Comparison of ENCODE assay signal across 8 mouse cellular contexts in the genomic region with DNA sequence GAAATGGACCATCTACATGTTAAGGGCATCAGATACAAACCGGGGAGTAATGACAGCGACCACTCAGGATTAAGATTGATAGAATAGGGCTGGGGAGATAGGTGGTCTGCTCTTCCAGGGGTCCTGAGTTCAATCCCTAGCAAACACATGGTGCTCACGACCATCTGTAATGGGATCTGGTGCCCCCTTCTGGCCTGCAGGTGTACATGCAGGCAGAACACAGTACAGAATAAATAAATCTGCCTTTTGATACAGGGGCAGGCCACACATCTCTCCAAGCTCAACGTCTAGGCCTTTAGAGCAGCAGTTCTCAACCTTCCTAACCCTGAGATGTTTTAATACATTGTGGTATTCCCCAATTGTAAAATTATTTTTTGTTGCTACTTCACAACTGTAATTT.
DNase-seq lines count a peak whose midpoint lies in the region; ATAC-seq and TF ChIP-seq lines count a peak whose summit lies in the region.

No protein-coding gene starts in this region.

- no peak for ATAC-seq in liver, embryonic 11.5 days (replicated peaks; ENCODE audit: low FRiP score)
- ATAC-seq in lung, embryonic 14.5 days (ENCODE audit: insufficient read depth), result 0 out of 2 replicates have a peak, but pooled peaks have one; percentile 15
- ATAC-seq in stomach, postnatal 0 days (ENCODE audit: low FRiP score, low TSS enrichment), result no peak

- peak; percentile 49 to 72 for DNase-seq in cerebellum, adult 18-20 months
- no peak for DNase-seq in cerebellum, adult 11-12 months
- no peak for DNase-seq in liver, adult 2 months (ENCODE audit: extremely low read depth, low read depth, low spot score)
- DNase-seq in liver, embryonic 11.5 days (ENCODE audit: low spot score), result no peak
- peak; percentile 61 for DNase-seq in ZHBTc4 (ENCODE audit: low read depth, low spot score)
- peak; percentile 63 for DNase-seq in embryonic facial prominence, embryonic 10.5 days (ENCODE audit: low spot score)
- peak; percentile 74 for DNase-seq in lung, embryonic 14.5 days
- peak; percentile 68 for DNase-seq in stomach, postnatal 0 days (ENCODE audit: low spot score)

- TF ChIP-seq EP300 in stomach, postnatal 0 days (optimal IDR thresholded peaks at IDR 0.05), result no peak

- H3K9ac ChIP-seq in liver, adult 2 months (ENCODE audit: low read depth, low read length), result no peak overlapping the region
- H3K9ac ChIP-seq in liver, embryonic 11.5 days (ENCODE audit: low read depth, low read length), result no peak overlapping the region
- no peak overlapping the region for H3K9ac ChIP-seq in lung, embryonic 14.5 days
- H3K9ac ChIP-seq in stomach, postnatal 0 days (ENCODE audit: low read length), result no peak overlapping the region

- no peak overlapping the region for H3K27ac ChIP-seq in liver, adult 2 months (replicated peaks; ENCODE audit: insufficient read depth, low read depth, low read length)
- H3K27ac ChIP-seq in liver, embryonic 11.5 days (ENCODE audit: low read depth, low read length), result no peak overlapping the region
- H3K27ac ChIP-seq in embryonic facial prominence, embryonic 10.5 days (replicated peaks), result no peak overlapping the region
- no peak overlapping the region for H3K27ac ChIP-seq in lung, embryonic 14.5 days (ENCODE audit: low read depth)
- no peak overlapping the region for H3K27ac ChIP-seq in stomach, postnatal 0 days (replicated peaks)

- TF ChIP-seq CTCF in liver, adult 2 months (IDR thresholded peaks at IDR 0.05; ENCODE audit: low read depth, low read length), result peak; percentile 85
- TF ChIP-seq CTCF in lung, embryonic 14.5 days (IDR thresholded peaks at IDR 0.05; ENCODE audit: low read depth), result peak; percentile 91
- peak; percentile 94 for TF ChIP-seq CTCF in stomach, postnatal 0 days (IDR thresholded peaks at IDR 0.05; ENCODE audit: low read depth)

- H3K27me3 ChIP-seq in liver, adult 2 months (ENCODE audit: control insufficient read depth, insufficient read depth, low read length), result no peaks in the 10 kb centered on the region
- H3K27me3 ChIP-seq in liver, embryonic 11.5 days (replicated peaks; ENCODE audit: control insufficient read depth, insufficient read depth, low read length), result no peaks in the 10 kb centered on the region
- no peaks in the 10 kb centered on the region for H3K27me3 ChIP-seq in embryonic facial prominence, embryonic 10.5 days (replicated peaks; ENCODE audit: low read depth, poor library complexity, severe bottlenecking)
- no peaks in the 10 kb centered on the region for H3K27me3 ChIP-seq in lung, embryonic 14.5 days (ENCODE audit: insufficient read depth, low read length)
- H3K27me3 ChIP-seq in stomach, postnatal 0 days (ENCODE audit: control insufficient read depth, insufficient read depth, low read length), result no peaks in the 10 kb centered on the region

- 22% methylated on average over 4 of the region's 4 CpGs for WGBS in liver, adult 2 months
- WGBS in liver, embryonic 11.5 days, result 21% methylated on average over 4 of the region's 4 CpGs
- 37% methylated on average over 4 of the region's 4 CpGs for WGBS in embryonic facial prominence, embryonic 10.5 days
- 14% methylated on average over 4 of the region's 4 CpGs for whole genome bisulfite sequencing in lung, embryonic 14.5 days
- 19% methylated on average over 4 of the region's 4 CpGs for WGBS in stomach, postnatal 0 days

- H3K4me3 ChIP-seq in liver, adult 2 months (ENCODE audit: insufficient read depth, low read depth, low read length), result no peak overlapping the region
- no peak overlapping the region for H3K4me3 ChIP-seq in liver, embryonic 11.5 days (ENCODE audit: low read depth, low read length)
- no peak overlapping the region for H3K4me3 ChIP-seq in embryonic facial prominence, embryonic 10.5 days
- no peak overlapping the region for H3K4me3 ChIP-seq in lung, embryonic 14.5 days (ENCODE audit: low read depth, low read length)
- H3K4me3 ChIP-seq in stomach, postnatal 0 days (ENCODE audit: low read depth, low read length), result no peak overlapping the region

- no peak for TF ChIP-seq POLR2A in liver, adult 2 months (IDR thresholded peaks at IDR 0.05; ENCODE audit: extremely low read depth, insufficient read depth, low read length)

- H3K4me1 ChIP-seq in liver, adult 2 months (ENCODE audit: control insufficient read depth, insufficient read depth, low read length), result no peaks in the 10 kb centered on the region
- H3K4me1 ChIP-seq in liver, embryonic 11.5 days (replicated peaks; ENCODE audit: control insufficient read depth, insufficient read depth, low read length), result no peaks in the 10 kb centered on the region
- H3K4me1 ChIP-seq in embryonic facial prominence, embryonic 10.5 days, result 0 out of 2 replicates have a peak, but pooled peaks cover 2% of the 10 kb centered on the region
- H3K4me1 ChIP-seq in lung, embryonic 14.5 days (ENCODE audit: insufficient read depth), result no peaks in the 10 kb centered on the region
- no peaks in the 10 kb centered on the region for H3K4me1 ChIP-seq in stomach, postnatal 0 days (replicated peaks; ENCODE audit: control insufficient read depth, insufficient read depth)

- no peak overlapping the region for H3K4me2 ChIP-seq in liver, embryonic 11.5 days
- H3K4me2 ChIP-seq in lung, embryonic 14.5 days, result no peak overlapping the region
- no peak overlapping the region for H3K4me2 ChIP-seq in stomach, postnatal 0 days (replicated peaks; ENCODE audit: low read depth)

- no peaks in the 10 kb centered on the region for H3K79me2 ChIP-seq in liver, adult 2 months (ENCODE audit: control insufficient read depth, insufficient read depth, low read length)

- no peaks in the 10 kb centered on the region for H3K9me3 ChIP-seq in liver, embryonic 11.5 days (ENCODE audit: control insufficient read depth, low read length)
- H3K9me3 ChIP-seq in embryonic facial prominence, embryonic 10.5 days, result no peaks in the 10 kb centered on the region
- H3K9me3 ChIP-seq in lung, embryonic 14.5 days (ENCODE audit: low read depth, low read length), result no peaks in the 10 kb centered on the region
- H3K9me3 ChIP-seq in stomach, postnatal 0 days (ENCODE audit: control insufficient read depth, low read length), result no peaks in the 10 kb centered on the region

- no peaks in the 10 kb centered on the region for H3K36me3 ChIP-seq in liver, adult 2 months (ENCODE audit: control insufficient read depth, insufficient read depth, low read length)
- H3K36me3 ChIP-seq in liver, embryonic 11.5 days (ENCODE audit: control insufficient read depth, insufficient read depth, low read length), result no peaks in the 10 kb centered on the region
- no peaks in the 10 kb centered on the region for H3K36me3 ChIP-seq in embryonic facial prominence, embryonic 10.5 days (replicated peaks)
- no peaks in the 10 kb centered on the region for H3K36me3 ChIP-seq in lung, embryonic 14.5 days (ENCODE audit: insufficient read depth)
- H3K36me3 ChIP-seq in stomach, postnatal 0 days (ENCODE audit: control insufficient read depth, insufficient read depth, low read length), result no peaks in the 10 kb centered on the region

Comparison
In these comparisons a context has a peak if more than half of its experiments do, and no peak if none do; other contexts are left out.
1. DNase-seq: peak in cerebellum, adult 18-20 months (2 of 2), ZHBTc4 (single experiment), embryonic facial prominence, embryonic 10.5 days (single experiment), lung, embryonic 14.5 days (single experiment) and stomach, postnatal 0 days (single experiment); none in cerebellum, adult 11-12 months (single experiment), liver, adult 2 months (single experiment) and liver, embryonic 11.5 days (single experiment).
2. Peak in every context shown above with its lines, with median percentiles within 50 percentile points of each other: CTCF ChIP-seq.